Mouse (Mus musculus) spleen, adult 2 months (tissue): ENCODE measurements around the gene Satb2. TPM values are rescaled to one million over a fixed set of nuclear protein-coding genes. Genes with fewer than 3 reads are reported as not detected.

ENCODE experiments used
- DNase-seq, 2 experiments: peaks; one replicate each; pipeline versions ENCODE4 v3.0.0 to v3.0.0-alpha.2; 2012 to 2021; ENCODE audit warnings: low spot score in 2 of 2, low read depth in 1 of 2
- H3K27ac ChIP-seq: fragments of 200-500 bp; 2 replicates; pipeline ENCODE4 v1.5.1; 2012; ENCODE audit warnings: low read length, inconsistent platforms; ENCODE audit not compliant: insufficient read depth
- H3K27me3 ChIP-seq: fragments of 200-500 bp; 2 replicates; pipeline ENCODE4 v1.6.1; 2012; ENCODE audit warnings: mild to moderate bottlenecking, moderate library complexity, low read length, inconsistent platforms; ENCODE audit not compliant: control insufficient read depth, insufficient read depth
- H3K36me3 ChIP-seq: fragments of 200-500 bp; 2 replicates; pipeline ENCODE4 v1.6.1; 2012; ENCODE audit warnings: mild to moderate bottlenecking, low read length, inconsistent platforms; ENCODE audit not compliant: control insufficient read depth, insufficient read depth
- H3K4me1 ChIP-seq: fragments of 200-500 bp; 2 replicates; pipeline ENCODE4 v1.6.1; 2011; ENCODE audit warnings: inconsistent platforms; ENCODE audit not compliant: control insufficient read depth, insufficient read depth, insufficient read length
- H3K4me3 ChIP-seq: fragments of 200-500 bp; 2 replicates; pipeline ENCODE4 v1.5.1; 2011; ENCODE audit warnings: mild to moderate bottlenecking, inconsistent platforms; ENCODE audit not compliant: insufficient read depth, insufficient read length; ENCODE audit errors: extremely low read depth
- CTCF ChIP-seq: fragments of 200-500 bp; IDR thresholded peaks from 2 replicates; pipeline ENCODE4 v1.5.1; 2011; ENCODE audit warnings: mild to moderate bottlenecking, inconsistent platforms; ENCODE audit not compliant: insufficient read depth, insufficient read length, insufficient replicate concordance; ENCODE audit errors: extremely low read depth
- POLR2A ChIP-seq: fragments of 200-500 bp; IDR thresholded peaks from 2 replicates; pipeline ENCODE4 v1.6.1; 2011; ENCODE audit warnings: low read depth, low read length, inconsistent platforms
- WGBS: fragments of 180-500 bp; shearing (Covaris S2); methylation state at CpG from one replicate; pipeline ENCODE4 v1.1.7; 2018; 5-methylcytosine and 5-hydroxymethylcytosine counted together
- polyA plus RNA-seq: library from polyadenylated mRNA; depleted of rRNA; stranded (reverse); fragments of >200 nt; gene quantifications from 2 replicates; pipeline ENCODE4 v1.2.3, GENCODE M21; 2012; rRNA removed

Satb2 gene
- polyA plus RNA-seq: 0.13 and 0.36 TPM in 2 replicates

GRCm38 (mm10) chr1:56978151-56978700 lies at the start of gene Satb2:
TSS of gene Satb2 (minus strand) at chr1:56978650.
- no peaks in the 10 kb centered on the region for H3K36me3 ChIP-seq
- 6% methylated on average over 19 of the region's 19 CpGs for WGBS
- H3K4me3 ChIP-seq: no peak within 1 kb of the TSS
- DNase-seq: no peak
- TF ChIP-seq POLR2A: no peak
- TF ChIP-seq CTCF: no peak
- no peak within 1 kb of the TSS for H3K27ac ChIP-seq
- H3K4me1 ChIP-seq: no peaks in the 10 kb centered on the region
- peaks cover 26% of the 10 kb centered on the region for H3K27me3 ChIP-seq

GRCm38 (mm10) chr1:57018941-57019340 lies 40.5 kb upstream of the Satb2 start:
- no peak overlapping the region for H3K27ac ChIP-seq
- no peaks in the 10 kb centered on the region for H3K36me3 ChIP-seq
- no peaks in the 10 kb centered on the region for H3K27me3 ChIP-seq
- no peak overlapping the region for H3K4me3 ChIP-seq
- no peak for TF ChIP-seq CTCF
- no peak for TF ChIP-seq POLR2A
- H3K4me1 ChIP-seq: no peaks in the 10 kb centered on the region
- DNase-seq: no peak

- TF ChIP-seq CTCF (no peak), POLR2A (no peak)
- Histone ChIP-seq H3K4me1 (no peaks in the 10 kb centered on the region), H3K27ac (no peak overlapping the region), H3K27me3 (no peaks in the 10 kb centered on the region), H3K4me3 (no peak overlapping the region), H3K36me3 (no peaks in the 10 kb centered on the region)
- DNase-seq: no peak
These were observed 35.4 kb upstream of the Satb2 start for GRCm38 (mm10) chr1:57013856-57014255.

- TF ChIP-seq POLR2A (no peak), CTCF (no peak)
- no peak overlapping the region for H3K4me3 ChIP-seq
- no peak overlapping the region for H3K27ac ChIP-seq
- no peaks in the 10 kb centered on the region for H3K27me3 ChIP-seq
- no peaks in the 10 kb centered on the region for H3K4me1 ChIP-seq
- no peak for DNase-seq
- 84% methylated on average over 4 of the region's 4 CpGs for WGBS
- no peaks in the 10 kb centered on the region for H3K36me3 ChIP-seq
These were observed 30.7 kb upstream of the Satb2 start for GRCm38 (mm10) chr1:57009171-57009570.

- no peak for DNase-seq
- no peaks in the 10 kb centered on the region for H3K4me1 ChIP-seq
- WGBS: 51% methylated on average over 2 of the region's 2 CpGs
- TF ChIP-seq CTCF (no peak), POLR2A (no peak)
- H3K27me3 ChIP-seq: no peaks in the 10 kb centered on the region
- H3K4me3 ChIP-seq: no peak overlapping the region
- H3K27ac ChIP-seq: no peak overlapping the region
- H3K36me3 ChIP-seq: no peaks in the 10 kb centered on the region
These were observed 16.6 kb upstream of the Satb2 start for GRCm38 (mm10) chr1:56995041-56995440.

- no peak for DNase-seq
- no peaks in the 10 kb centered on the region for H3K36me3 ChIP-seq
- TF ChIP-seq CTCF (no peak), POLR2A (no peak)
- no peaks in the 10 kb centered on the region for H3K4me1 ChIP-seq
- WGBS: 10% methylated on average over 5 of the region's 5 CpGs
- H3K4me3 ChIP-seq: no peak overlapping the region
- H3K27me3 ChIP-seq: no peaks in the 10 kb centered on the region
- no peak overlapping the region for H3K27ac ChIP-seq
These were observed 13.9 kb upstream of the Satb2 start for GRCm38 (mm10) chr1:56992310-56992709.

GRCm38 (mm10) chr1:56991613-56992012 lies 13.2 kb upstream of the Satb2 start:
- Histone ChIP-seq H3K27me3 (no peaks in the 10 kb centered on the region), H3K4me1 (no peaks in the 10 kb centered on the region), H3K4me3 (no peak overlapping the region), H3K36me3 (no peaks in the 10 kb centered on the region), H3K27ac (no peak overlapping the region)
- TF ChIP-seq POLR2A (no peak), CTCF (no peak)
- WGBS: 72% methylated on average over 4 of the region's 4 CpGs
- DNase-seq: no peak
